ENCODE assay signal across 8 mouse cellular contexts in genomic region chrX:140664479-140665241, GRCm38 (mm10). TPM values are rescaled to one million over a fixed set of nuclear protein-coding genes. Genes with fewer than 3 reads are reported as not detected.
DNase-seq lines count a peak whose midpoint lies in the region.

Gene Mid2, plus strand, starts transcription at chrX:140664599.

- DNase-seq in NIH3T3 (ENCODE audit: low read depth): peak; percentile 28
- DNase-seq in cerebellum, adult 18-20 months: peak; percentile 40 to 59
- DNase-seq in forelimb bud, embryonic 11.5 days (ENCODE audit: low read depth, low spot score): peak; percentile 5
- DNase-seq in heart, postnatal 4 days: peak; percentile 46
- DNase-seq in layer of hippocampus, adult 18-20 months (ENCODE audit: low spot score in 2 of 2): no peak
- DNase-seq in lung, adult 18-20 months: peak; percentile 51 to 63
- DNase-seq in ovary, postnatal 10 days (ENCODE audit: low spot score): peak; percentile 11
- no peak for DNase-seq in spleen, adult 12 weeks (ENCODE audit: low spot score)

RNA-seq across cellular contexts. Expression of gene Mid2, which starts in this region (rescaled TPM):
- total RNA-seq in heart, postnatal 4 days (2021): 10 to 100 TPM; 28.4 to 31.0 TPM
- total RNA-seq in layer of hippocampus, adult 18-20 months (2021): 10 to 100 TPM; 19.2 to 22.2 TPM

Comparison
In these comparisons a context has a peak if more than half of its experiments do, and no peak if none do; other contexts are left out.
1. DNase-seq: peak in NIH3T3 (single experiment), cerebellum, adult 18-20 months (2 of 2), forelimb bud, embryonic 11.5 days (single experiment), heart, postnatal 4 days (single experiment), lung, adult 18-20 months (2 of 2) and ovary, postnatal 10 days (single experiment); none in layer of hippocampus, adult 18-20 months (0 of 2) and spleen, adult 12 weeks (single experiment).